Mouse (Mus musculus) brain, embryonic 14.5 days (tissue): ENCODE measurements around the gene Tvp23b. TPM values are rescaled to one million over a fixed set of nuclear protein-coding genes. Genes with fewer than 3 reads are reported as not detected.

Experiments used
- DNase-seq: peaks from one replicate; pipeline ENCODE4 v3.0.0-alpha.2; 2011; ENCODE audit warnings: low read depth
- CTCF ChIP-seq: fragments of 200-500 bp; IDR thresholded peaks from 2 replicates; pipeline ENCODE4 v1.5.1; 2012; ENCODE audit warnings: inconsistent platforms, mild to moderate bottlenecking, moderate library complexity, borderline replicate concordance; ENCODE audit not compliant: insufficient read depth, insufficient read length; ENCODE audit errors: extremely low read depth
- POLR2A ChIP-seq: fragments of 200-500 bp; IDR thresholded peaks from 2 replicates; pipeline ENCODE4 v1.6.1; 2012; ENCODE audit warnings: mild to moderate bottlenecking, inconsistent platforms, borderline replicate concordance; ENCODE audit not compliant: poor library complexity, insufficient read depth, insufficient read length, severe bottlenecking; ENCODE audit errors: extremely low read depth
- polyA plus RNA-seq: library from polyadenylated mRNA; depleted of rRNA; stranded (reverse); fragments of >200 nt; gene quantifications from 2 replicates; pipeline ENCODE4 v1.2.3, GENCODE M21; 2012; rRNA removed

Gene Tvp23b
- polyA plus RNA-seq, 1 experiment, result 25.7 TPM

DNA sequence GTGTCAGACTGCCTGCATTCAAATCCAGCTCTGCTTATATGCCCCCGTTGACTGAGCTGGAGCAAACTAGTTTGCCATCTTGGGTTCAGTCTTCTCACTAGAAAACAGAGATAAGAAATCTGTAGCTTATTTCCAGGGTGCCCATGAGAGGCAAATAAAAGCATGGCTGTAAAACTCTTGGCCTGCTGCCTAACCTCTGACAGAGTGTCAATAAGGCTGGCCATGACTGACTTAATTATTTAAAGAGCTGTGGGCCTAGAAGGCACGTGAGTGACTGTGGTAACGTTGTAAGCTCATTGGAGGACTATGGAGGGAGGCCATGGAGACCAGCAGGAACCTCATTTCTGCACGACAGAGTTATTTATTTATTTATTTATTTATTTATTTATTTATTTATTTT is 66.3 kb downstream of the Tvp23b start:
- DNase-seq, result peak; percentile 26
- TF ChIP-seq CTCF (no peak), POLR2A (no peak)

DNA sequence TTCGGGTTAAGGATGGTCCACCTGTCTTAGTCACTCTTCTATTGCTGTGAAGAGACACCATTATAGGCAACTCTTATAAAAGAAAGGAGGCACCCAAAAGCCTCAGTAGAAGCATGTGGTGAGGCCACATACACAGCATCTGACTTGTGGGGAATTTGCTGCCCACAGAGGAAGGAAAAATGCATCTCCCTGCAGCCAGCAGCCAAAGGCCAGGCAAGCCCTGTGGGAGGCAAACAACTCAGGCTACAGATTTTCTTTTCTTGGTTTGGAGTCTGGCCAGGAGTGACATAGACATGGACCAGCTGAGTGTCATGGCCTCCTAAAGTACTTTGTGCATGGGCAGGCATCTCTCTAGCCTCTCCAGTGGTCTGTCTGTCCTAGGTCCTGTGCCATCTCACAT is 70.3 kb downstream of the Tvp23b start:
- no peak for DNase-seq
- TF ChIP-seq CTCF (no peak), POLR2A (no peak)

- no peak for DNase-seq
- no peak for TF ChIP-seq CTCF
These were observed 71.8 kb downstream of the Tvp23b start, which contains the start of gene Cdrt4 for GRCm38 (mm10) chr11:62951012-62951411. TSS of gene Cdrt4 (plus strand) at chr11:62951193.

DNA sequence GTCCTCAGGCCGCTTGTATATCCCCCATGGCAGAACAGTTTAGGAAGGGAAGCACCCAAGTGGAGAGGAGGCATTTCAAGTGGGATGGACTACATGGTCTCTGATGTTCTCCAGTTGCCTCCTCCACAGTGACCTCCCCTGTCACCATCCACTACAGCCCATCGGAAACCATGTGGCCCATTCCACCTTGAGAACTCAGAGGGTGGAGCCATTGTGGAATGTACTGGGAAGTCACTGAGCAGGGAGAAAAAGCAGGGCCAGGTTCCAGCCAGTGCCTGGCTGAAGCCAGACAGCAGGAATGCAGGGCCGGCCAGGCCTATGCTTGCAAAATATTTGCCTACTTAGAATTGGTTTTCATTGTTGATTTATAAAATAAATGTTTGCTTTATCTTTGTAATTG is 75.5 kb downstream of the Tvp23b start:
- TF ChIP-seq POLR2A, result no peak
- TF ChIP-seq CTCF, result no peak
- DNase-seq, result no peak

DNA sequence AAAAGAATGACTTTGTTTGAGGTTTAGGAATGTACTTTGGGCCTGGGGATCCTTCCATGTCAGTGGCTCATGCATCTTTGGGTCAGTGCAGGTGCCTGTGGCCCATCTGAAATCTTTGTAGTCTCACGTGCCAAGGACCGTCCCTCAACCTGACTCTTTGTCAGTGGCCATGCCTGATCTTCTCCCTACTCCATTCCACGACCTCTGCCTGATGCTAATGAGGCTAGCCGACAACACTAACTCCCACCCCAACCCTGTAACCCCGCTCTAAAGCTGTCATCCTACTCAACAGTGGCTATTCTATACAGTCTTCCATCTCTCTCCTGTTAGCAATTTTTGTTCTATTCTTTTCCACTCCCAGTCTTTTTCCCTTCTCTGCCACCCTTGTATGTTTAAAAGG is 75.9 kb downstream of the Tvp23b start:
- TF ChIP-seq POLR2A (no peak), CTCF (no peak)
- no peak for DNase-seq

- TF ChIP-seq CTCF (no peak), POLR2A (no peak)
- no peak for DNase-seq
These were observed 76.5 kb downstream of the Tvp23b start for GRCm38 (mm10) chr11:62955776-62956175.

GRCm38 (mm10) chr11:62957626-62958180 is 78.4 kb downstream of the Tvp23b start:
- DNase-seq, result no peak
- TF ChIP-seq CTCF (no peak), POLR2A (no peak)

DNA sequence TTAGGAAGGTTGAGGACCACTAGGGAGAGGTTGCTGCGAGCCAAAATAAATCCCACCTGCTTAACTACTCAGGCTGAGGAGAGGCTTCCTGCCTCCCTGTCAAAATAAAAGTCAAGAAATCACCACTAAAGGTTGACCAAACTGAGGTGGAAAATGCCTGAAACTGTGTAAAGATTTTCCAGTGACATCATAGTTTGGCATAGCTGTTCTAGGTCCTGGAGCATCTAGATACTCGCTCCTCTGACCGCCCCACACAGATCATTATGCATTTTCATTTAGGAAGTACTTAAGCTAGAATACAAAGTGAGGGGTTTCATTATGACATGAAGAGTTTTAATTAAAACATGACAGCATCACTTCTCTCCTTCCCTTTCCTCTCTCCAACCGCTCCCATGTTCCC is 84.0 kb downstream of the Tvp23b start:
- TF ChIP-seq POLR2A (no peak), CTCF (no peak)
- no peak for DNase-seq

DNA sequence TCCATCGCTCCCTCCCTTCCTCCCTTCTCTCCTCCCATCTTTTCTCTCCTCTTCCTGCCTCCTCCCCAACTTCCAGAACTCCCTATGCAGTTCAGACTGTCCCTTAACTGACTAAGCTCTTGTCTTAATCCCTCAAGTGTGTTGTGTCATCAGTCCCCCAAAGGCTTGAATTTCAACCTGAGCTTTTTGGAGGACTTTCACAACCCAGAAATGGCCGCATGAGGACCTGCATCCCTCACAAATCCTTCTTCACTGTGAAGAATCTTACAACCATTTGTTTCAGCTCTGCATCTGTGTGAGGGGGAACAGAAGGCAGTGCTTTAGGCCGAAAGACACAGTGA is 87.1 kb downstream of the Tvp23b start:
- DNase-seq, result no peak
- no peak for TF ChIP-seq CTCF
- TF ChIP-seq POLR2A, result no peak

Other genes starting within 250 kb of the Tvp23b start
- gene Lrrc75a, start 230.9 kb upstream of the Tvp23b start, polyA plus RNA-seq, result 19.9 and 23.4 TPM in 2 replicates
- 29.0 and 35.4 TPM in 2 replicates for gene Mmgt2, start 230.8 kb upstream of the Tvp23b start, polyA plus RNA-seq
- gene Zfp287, start 147.6 kb upstream of the Tvp23b start, polyA plus RNA-seq, result 14.4 and 16.2 TPM in 2 replicates
- gene Gm10428, start 126.4 kb upstream of the Tvp23b start, polyA plus RNA-seq, result not detected in 2 replicates
- 19.8 and 21.0 TPM in 2 replicates for gene Zfp286, start 90.0 kb upstream of the Tvp23b start, polyA plus RNA-seq
- gene Trim16, start 59.2 kb upstream of the Tvp23b start, polyA plus RNA-seq, result 4.1 and 5.7 TPM in 2 replicates
- 0.20 and 0.45 TPM in 2 replicates for gene Fbxw10, start 32.4 kb upstream of the Tvp23b start, polyA plus RNA-seq
- gene Cdrt4, start 71.7 kb downstream of the Tvp23b start, polyA plus RNA-seq, result 0.10 and 0.12 TPM in 2 replicates
- not detected in 2 replicates for gene Tekt3, start 182.2 kb downstream of the Tvp23b start, polyA plus RNA-seq
- gene Pmp22, start 249.5 kb downstream of the Tvp23b start, polyA plus RNA-seq, result 7.3 and 21.8 TPM in 2 replicates